In the genomic region with DNA sequence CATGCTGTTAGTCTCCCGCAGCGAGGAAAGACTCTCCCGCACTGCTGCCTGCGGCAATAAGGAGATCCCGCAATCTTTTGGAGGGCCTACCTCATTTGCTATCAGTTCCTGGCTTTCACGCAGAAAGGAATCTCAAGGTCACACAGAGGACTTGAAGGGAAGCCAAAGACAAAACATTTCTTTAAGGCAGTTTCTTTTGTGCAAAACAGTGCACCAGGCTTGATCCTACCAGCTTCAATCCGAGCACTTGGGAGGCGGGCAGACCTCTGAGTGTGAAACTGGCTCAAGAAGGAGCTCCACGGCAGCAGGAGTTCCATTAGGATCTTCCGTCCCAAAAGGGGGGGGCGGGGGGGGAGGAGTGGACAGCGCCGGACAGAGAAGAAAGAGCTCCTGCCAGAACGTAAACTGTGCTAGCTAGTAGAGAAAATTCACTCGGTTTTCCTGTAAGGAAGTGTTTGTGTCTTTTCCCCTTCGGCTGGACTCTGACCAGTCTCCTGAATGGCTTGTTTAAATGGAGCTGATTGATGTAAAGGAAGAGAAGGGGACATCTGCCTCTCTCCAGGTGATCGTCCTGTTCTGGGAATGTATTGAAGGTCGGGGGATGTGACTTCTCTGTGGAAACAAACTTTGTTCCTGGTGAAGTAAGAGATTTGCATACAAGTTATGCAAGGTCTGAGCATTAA, we compare ENCODE assay signal across 8 mouse cellular contexts. TPM values are rescaled to one million over a fixed set of nuclear protein-coding genes. Genes with fewer than 3 reads are reported as not detected.
DNase-seq lines count a peak whose midpoint lies in the region; ATAC-seq lines count a peak whose summit lies in the region.

No protein-coding gene starts in this region.

- H3K36me3 ChIP-seq in heart, embryonic 16.5 days (ENCODE audit: control insufficient read depth, insufficient read depth): no peaks in the 10 kb centered on the region
- H3K36me3 ChIP-seq in hindbrain, embryonic 15.5 days: no peaks in the 10 kb centered on the region
- H3K36me3 ChIP-seq in midbrain, embryonic 16.5 days (ENCODE audit: control insufficient read depth, insufficient read depth, low read length): no peaks in the 10 kb centered on the region

- no peak for DNase-seq in heart, postnatal 10 days
- no peak for DNase-seq in spleen, postnatal 4 days (ENCODE audit: low spot score in 2 of 2)
- no peak for DNase-seq in layer of hippocampus, adult 18-20 months (ENCODE audit: low spot score in 2 of 2)
- DNase-seq in adrenal gland, adult 18-20 months (ENCODE audit: low spot score in 2 of 2): no peak

- H3K9ac ChIP-seq in heart, embryonic 16.5 days (ENCODE audit: low read length): peak overlapping the region; percentile 67
- H3K9ac ChIP-seq in hindbrain, embryonic 15.5 days: 0 out of 2 replicates have a peak overlapping the region, but pooled peaks have one; percentile 17
- H3K9ac ChIP-seq in midbrain, embryonic 16.5 days (ENCODE audit: low read depth, low read length): peak overlapping the region; percentile 30; the same call in 1 of the 2 replicates

- H3K27me3 ChIP-seq in heart, embryonic 16.5 days (ENCODE audit: control insufficient read depth, insufficient read depth, low read length): no peaks in the 10 kb centered on the region
- H3K27me3 ChIP-seq in hindbrain, embryonic 15.5 days: no peaks in the 10 kb centered on the region
- H3K27me3 ChIP-seq in midbrain, embryonic 16.5 days (ENCODE audit: control insufficient read depth, insufficient read depth, low read depth, low read length): no peaks in the 10 kb centered on the region

- H3K4me2 ChIP-seq in heart, embryonic 16.5 days (ENCODE audit: low read depth, low read length): peak overlapping the region; percentile 74
- peak overlapping the region; percentile 47 for H3K4me2 ChIP-seq in hindbrain, embryonic 15.5 days
- peak overlapping the region; percentile 42 for H3K4me2 ChIP-seq in midbrain, embryonic 16.5 days (ENCODE audit: low read length)

- intact Hi-C loops in heart, postnatal 10 days (cut with DNase I): no loop called here

- 0 out of 2 replicates have a peak overlapping the region, but pooled peaks have one; percentile 42 for H3K27ac ChIP-seq in heart, embryonic 16.5 days (ENCODE audit: low read length)
- H3K27ac ChIP-seq in brown adipose tissue, adult 24 weeks (replicated peaks; ENCODE audit: low read depth, low read length): no peak overlapping the region
- no peak overlapping the region for H3K27ac ChIP-seq in hindbrain, embryonic 15.5 days (replicated peaks)
- H3K27ac ChIP-seq in midbrain, embryonic 16.5 days (ENCODE audit: low read length): no peak overlapping the region

- H3K9me3 ChIP-seq in heart, embryonic 16.5 days (replicated peaks; ENCODE audit: control insufficient read depth, low read length): no peaks in the 10 kb centered on the region
- no peaks in the 10 kb centered on the region for H3K9me3 ChIP-seq in hindbrain, embryonic 15.5 days
- H3K9me3 ChIP-seq in midbrain, embryonic 16.5 days (replicated peaks; ENCODE audit: control insufficient read depth, low read length, poor library complexity, severe bottlenecking): no peaks in the 10 kb centered on the region

- ATAC-seq in heart, embryonic 16.5 days (replicated peaks; ENCODE audit: extremely low read depth, insufficient read depth, low FRiP score): no peak
- no peak for ATAC-seq in hindbrain, embryonic 15.5 days (ENCODE audit: low FRiP score, low read depth)
- ATAC-seq in midbrain, embryonic 16.5 days: no peak

- peak overlapping the region; percentile 47 for H3K4me3 ChIP-seq in heart, embryonic 16.5 days (ENCODE audit: low read length)
- peak overlapping the region; percentile 23 for H3K4me3 ChIP-seq in brown adipose tissue, adult 24 weeks (ENCODE audit: insufficient read depth, low read depth, low read length)
- peak overlapping the region; percentile 2; the same call in 1 of the 2 replicates for H3K4me3 ChIP-seq in hindbrain, embryonic 15.5 days
- no peak overlapping the region for H3K4me3 ChIP-seq in midbrain, embryonic 16.5 days (ENCODE audit: low read depth, low read length)

- H3K4me1 ChIP-seq in heart, embryonic 16.5 days (ENCODE audit: control insufficient read depth, insufficient read depth, low read length): peaks cover 12% of the 10 kb centered on the region
- H3K4me1 ChIP-seq in brown adipose tissue, adult 24 weeks (ENCODE audit: control insufficient read depth, insufficient read depth, insufficient read length, low read length): no peaks in the 10 kb centered on the region
- peaks cover 16% of the 10 kb centered on the region for H3K4me1 ChIP-seq in hindbrain, embryonic 15.5 days (replicated peaks)
- H3K4me1 ChIP-seq in midbrain, embryonic 16.5 days (ENCODE audit: control insufficient read depth, insufficient read depth, low read length): peaks cover 15% of the 10 kb centered on the region

- 9% methylated on average over 17 of the region's 18 CpGs for WGBS in heart, embryonic 16.5 days
- WGBS in hindbrain, embryonic 15.5 days: 8% methylated on average over 18 of the region's 18 CpGs
- 6% methylated on average over 18 of the region's 18 CpGs for WGBS in midbrain, embryonic 16.5 days

RNA-seq across cellular contexts. Expression of a gene that starts 3.5 kb away (rescaled TPM):
- polyA plus RNA-seq in heart, embryonic 16.5 days (2015; fragmentation: Nextera tagmentation; extraction: Ambion mirVana): 0.34 and 0.52 TPM in 2 replicates
- 10 to 100 TPM; 80.8 to 84.7 TPM for total RNA-seq in heart, postnatal 10 days (2021)
- polyA plus RNA-seq in brown adipose tissue, adult 24 weeks (2012; ENCODE audit: insufficient read depth, insufficient read length, missing spikeins): not detected in 2 replicates
- polyA plus RNA-seq in hindbrain, embryonic 15.5 days (2015; fragmentation: Nextera tagmentation; extraction: Ambion mirVana): 0.44 and 0.58 TPM in 2 replicates
- 0.72 TPM in 1 of 2 replicates, not detected in the other for polyA plus RNA-seq in midbrain, embryonic 16.5 days (2015; fragmentation: Nextera tagmentation; extraction: Ambion mirVana)
- 1 to 10 TPM; 4.7 to 5.9 TPM for total RNA-seq in layer of hippocampus, adult 18-20 months (2021)
- 1 to 10 TPM; 5.8 to 8.9 TPM for total RNA-seq in adrenal gland, adult 18-20 months (2021)

RNA-seq across cellular contexts. Expression of a gene that starts 3.7 kb away (rescaled TPM):
- polyA plus RNA-seq in heart, embryonic 16.5 days (2015; fragmentation: Nextera tagmentation; extraction: Ambion mirVana): 3.0 and 3.1 TPM in 2 replicates
- 10 to 100 TPM; 37.7 to 43.5 TPM for total RNA-seq in heart, postnatal 10 days (2021)
- polyA plus RNA-seq in brown adipose tissue, adult 24 weeks (2012; ENCODE audit: insufficient read depth, insufficient read length, missing spikeins): not detected in 2 replicates
- polyA plus RNA-seq in hindbrain, embryonic 15.5 days (2015; fragmentation: Nextera tagmentation; extraction: Ambion mirVana): 1.0 and 1.5 TPM in 2 replicates
- not detected in 2 replicates for polyA plus RNA-seq in midbrain, embryonic 16.5 days (2015; fragmentation: Nextera tagmentation; extraction: Ambion mirVana)
- not detected for total RNA-seq in layer of hippocampus, adult 18-20 months (2021)
- total RNA-seq in adrenal gland, adult 18-20 months (2021): 1 to 10 TPM; 2.5 to 4.4 TPM

RNA-seq across cellular contexts. Expression of a gene that starts 7.6 kb away (rescaled TPM):
- polyA plus RNA-seq in heart, embryonic 16.5 days (2015; fragmentation: Nextera tagmentation; extraction: Ambion mirVana): 50.2 and 54.0 TPM in 2 replicates
- 100 to 1,000 TPM; 213 to 223 TPM for total RNA-seq in heart, postnatal 10 days (2021)
- not detected in 2 replicates for polyA plus RNA-seq in brown adipose tissue, adult 24 weeks (2012; ENCODE audit: insufficient read depth, insufficient read length, missing spikeins)
- polyA plus RNA-seq in hindbrain, embryonic 15.5 days (2015; fragmentation: Nextera tagmentation; extraction: Ambion mirVana): 28.0 and 43.0 TPM in 2 replicates
- polyA plus RNA-seq in midbrain, embryonic 16.5 days (2015; fragmentation: Nextera tagmentation; extraction: Ambion mirVana): 13.1 and 17.6 TPM in 2 replicates
- total RNA-seq in layer of hippocampus, adult 18-20 months (2021): 10 to 100 TPM; 45.5 to 56.3 TPM
- total RNA-seq in adrenal gland, adult 18-20 months (2021): 10 to 100 TPM; 21.8 to 29.9 TPM

RNA-seq across cellular contexts. Expression of a gene that starts 10.3 kb away (rescaled TPM):
- 8.6 and 9.8 TPM in 2 replicates for polyA plus RNA-seq in heart, embryonic 16.5 days (2015; fragmentation: Nextera tagmentation; extraction: Ambion mirVana)
- 100 to 1,000 TPM; 112 to 150 TPM for total RNA-seq in heart, postnatal 10 days (2021)
- polyA plus RNA-seq in brown adipose tissue, adult 24 weeks (2012; ENCODE audit: insufficient read depth, insufficient read length, missing spikeins): not detected in 2 replicates
- polyA plus RNA-seq in hindbrain, embryonic 15.5 days (2015; fragmentation: Nextera tagmentation; extraction: Ambion mirVana): 3.5 and 7.4 TPM in 2 replicates
- 0.69 and 2.4 TPM in 2 replicates for polyA plus RNA-seq in midbrain, embryonic 16.5 days (2015; fragmentation: Nextera tagmentation; extraction: Ambion mirVana)
- 1 to 10 TPM; 4.4 to 4.9 TPM for total RNA-seq in layer of hippocampus, adult 18-20 months (2021)
- total RNA-seq in adrenal gland, adult 18-20 months (2021): 10 to 100 TPM in 1 of 2 experiments, 1 to 10 TPM in 1; 8.8 to 12.2 TPM

RNA-seq across cellular contexts. Expression of a gene that starts 19.3 kb away (rescaled TPM):
- 9.3 and 10.4 TPM in 2 replicates for polyA plus RNA-seq in heart, embryonic 16.5 days (2015; fragmentation: Nextera tagmentation; extraction: Ambion mirVana)
- total RNA-seq in heart, postnatal 10 days (2021): 100 to 1,000 TPM; 177 to 197 TPM
- polyA plus RNA-seq in brown adipose tissue, adult 24 weeks (2012; ENCODE audit: insufficient read depth, insufficient read length, missing spikeins): 1.3 TPM in 1 of 2 replicates, not detected in the other
- 4.9 and 7.3 TPM in 2 replicates for polyA plus RNA-seq in hindbrain, embryonic 15.5 days (2015; fragmentation: Nextera tagmentation; extraction: Ambion mirVana)
- 3.4 and 3.5 TPM in 2 replicates for polyA plus RNA-seq in midbrain, embryonic 16.5 days (2015; fragmentation: Nextera tagmentation; extraction: Ambion mirVana)
- total RNA-seq in layer of hippocampus, adult 18-20 months (2021): 10 to 100 TPM; 36.0 to 39.2 TPM
- total RNA-seq in adrenal gland, adult 18-20 months (2021): 10 to 100 TPM; 45.1 to 68.5 TPM

Comparison
In these comparisons a context has a peak if more than half of its experiments do, and no peak if none do; other contexts are left out.
1. H3K9ac ChIP-seq: peak in every context shown above with its lines; median percentile 67 in heart, embryonic 16.5 days; 30 in midbrain, embryonic 16.5 days; 17 in hindbrain, embryonic 15.5 days.
2. RNA of a gene that starts 7.6 kb away (polyA plus RNA-seq): 50.2 to 54.0 TPM in heart, embryonic 16.5 days, 28.0 to 43.0 TPM in hindbrain, embryonic 15.5 days and 13.1 to 17.6 TPM in midbrain, embryonic 16.5 days; not detected in brown adipose tissue, adult 24 weeks; every median in the first group is over 10 times any median in the second.
3. Peak in every context shown above with its lines, with median percentiles within 50 percentile points of each other: H3K4me2 ChIP-seq.